In genomic region chrX:7079820-7080429, GRCm38 (mm10) we compare ENCODE assay signal across 25 mouse cellular contexts. TPM values are rescaled to one million over a fixed set of nuclear protein-coding genes. Genes with fewer than 3 reads are reported as not detected.
DNase-seq lines count a peak whose midpoint lies in the region; ATAC-seq and TF ChIP-seq lines count a peak whose summit lies in the region.
"Had no signal": no experiment of that assay in that cellular context is flagged by ENCODE, and none has a peak within 500 bp of the region (broad histone marks: within the 10 kb centered on the region; RNA-seq: fewer than 3 reads in every experiment).

No protein-coding gene starts in this region.

- no peak for TF ChIP-seq CTCF in hindbrain, postnatal 0 days (IDR thresholded peaks at IDR 0.05; ENCODE audit: low read depth)
- TF ChIP-seq CTCF in forebrain, postnatal 0 days (IDR thresholded peaks at IDR 0.05; ENCODE audit: low read depth), result no peak

- H3K27ac ChIP-seq in heart, embryonic 10.5 days, result peak overlapping the region; percentile 22; the same call in 1 of the 2 replicates
- H3K27ac ChIP-seq in hindbrain, postnatal 0 days, result no peak overlapping the region
- no peak overlapping the region for H3K27ac ChIP-seq in hindbrain, embryonic 13.5 days
- H3K27ac ChIP-seq in embryonic facial prominence, embryonic 12.5 days, result no peak overlapping the region
- H3K27ac ChIP-seq in forebrain, postnatal 0 days (ENCODE audit: low read depth, low read length), result no peak overlapping the region
- H3K27ac ChIP-seq: forebrain, embryonic 13.5 days; hindbrain, embryonic 12.5 days; intestine, embryonic 15.5 days; kidney, postnatal 0 days; layer of hippocampus, adult 2 months; liver, embryonic 14.5 days had no signal

- no peak overlapping the region for H3K4me2 ChIP-seq in hindbrain, postnatal 0 days (ENCODE audit: low read depth, low read length)
- H3K4me2 ChIP-seq in hindbrain, embryonic 13.5 days, result no peak overlapping the region
- H3K4me2 ChIP-seq in embryonic facial prominence, embryonic 12.5 days (replicated peaks), result no peak overlapping the region
- no peak overlapping the region for H3K4me2 ChIP-seq in forebrain, postnatal 0 days (ENCODE audit: low read depth)
- H3K4me2 ChIP-seq: forebrain, embryonic 13.5 days; hindbrain, embryonic 12.5 days; intestine, embryonic 15.5 days had no signal

- no peak overlapping the region for H3K9ac ChIP-seq in hindbrain, postnatal 0 days (replicated peaks; ENCODE audit: low read length)
- H3K9ac ChIP-seq in hindbrain, embryonic 13.5 days, result no peak overlapping the region
- H3K9ac ChIP-seq in embryonic facial prominence, embryonic 12.5 days, result no peak overlapping the region
- no peak overlapping the region for H3K9ac ChIP-seq in forebrain, postnatal 0 days
- H3K9ac ChIP-seq: forebrain, embryonic 13.5 days; hindbrain, embryonic 12.5 days; intestine, embryonic 15.5 days; liver, embryonic 14.5 days had no signal

- H3K4me3 ChIP-seq in heart, embryonic 10.5 days, result no peak overlapping the region
- no peak overlapping the region for H3K4me3 ChIP-seq in hindbrain, postnatal 0 days (ENCODE audit: low read length)
- H3K4me3 ChIP-seq in hindbrain, embryonic 13.5 days, result no peak overlapping the region
- no peak overlapping the region for H3K4me3 ChIP-seq in embryonic facial prominence, embryonic 12.5 days
- no peak overlapping the region for H3K4me3 ChIP-seq in forebrain, postnatal 0 days (ENCODE audit: low read depth, low read length)
- H3K4me3 ChIP-seq: forebrain, embryonic 13.5 days; hindbrain, embryonic 12.5 days; intestine, embryonic 15.5 days; layer of hippocampus, adult 2 months had no signal

- ATAC-seq in hindbrain, postnatal 0 days, result no peak
- no peak for ATAC-seq in hindbrain, embryonic 13.5 days (ENCODE audit: low FRiP score)
- ATAC-seq in embryonic facial prominence, embryonic 12.5 days (ENCODE audit: insufficient number of reproducible peaks, insufficient read depth, low FRiP score, low TSS enrichment), result 0 out of 2 replicates have a peak, but pooled peaks have one; percentile 41
- ATAC-seq in forebrain, postnatal 0 days, result no peak
- ATAC-seq: forebrain, embryonic 13.5 days; intestine, embryonic 15.5 days; midbrain, embryonic 16.5 days had no signal

- H3K36me3 ChIP-seq in heart, embryonic 10.5 days, result no peaks in the 10 kb centered on the region
- no peaks in the 10 kb centered on the region for H3K36me3 ChIP-seq in hindbrain, postnatal 0 days (ENCODE audit: insufficient read depth, low read length)
- no peaks in the 10 kb centered on the region for H3K36me3 ChIP-seq in hindbrain, embryonic 13.5 days
- H3K36me3 ChIP-seq in embryonic facial prominence, embryonic 12.5 days, result no peaks in the 10 kb centered on the region
- H3K36me3 ChIP-seq in forebrain, postnatal 0 days (ENCODE audit: insufficient read depth), result no peaks in the 10 kb centered on the region
- H3K36me3 ChIP-seq: hindbrain, embryonic 12.5 days; intestine, embryonic 15.5 days had no signal

- H3K4me1 ChIP-seq in heart, embryonic 10.5 days, result no peaks in the 10 kb centered on the region
- H3K4me1 ChIP-seq in hindbrain, postnatal 0 days (ENCODE audit: insufficient read depth, low read length), result no peaks in the 10 kb centered on the region
- H3K4me1 ChIP-seq in hindbrain, embryonic 13.5 days (replicated peaks), result no peaks in the 10 kb centered on the region
- H3K4me1 ChIP-seq in embryonic facial prominence, embryonic 12.5 days, result no peaks in the 10 kb centered on the region
- no peaks in the 10 kb centered on the region for H3K4me1 ChIP-seq in forebrain, postnatal 0 days (ENCODE audit: insufficient read depth)
- H3K4me1 ChIP-seq: forebrain, embryonic 13.5 days; hindbrain, embryonic 12.5 days; intestine, embryonic 15.5 days had no signal

- no peaks in the 10 kb centered on the region for H3K27me3 ChIP-seq in heart, embryonic 10.5 days (ENCODE audit: insufficient read depth, poor library complexity, severe bottlenecking)
- H3K27me3 ChIP-seq in hindbrain, postnatal 0 days (ENCODE audit: insufficient read depth, low read length), result no peaks in the 10 kb centered on the region
- H3K27me3 ChIP-seq in hindbrain, embryonic 13.5 days, result no peaks in the 10 kb centered on the region
- H3K27me3 ChIP-seq in embryonic facial prominence, embryonic 12.5 days, result no peaks in the 10 kb centered on the region
- no peaks in the 10 kb centered on the region for H3K27me3 ChIP-seq in forebrain, postnatal 0 days (ENCODE audit: insufficient read depth, low read length)
- H3K27me3 ChIP-seq: forebrain, embryonic 13.5 days; hindbrain, embryonic 12.5 days; intestine, embryonic 15.5 days had no signal

- 29% methylated on average over 6 of the region's 6 CpGs for WGBS in heart, embryonic 10.5 days
- 77% methylated on average over 6 of the region's 6 CpGs for WGBS in hindbrain, postnatal 0 days
- WGBS in hindbrain, embryonic 13.5 days, result 80% methylated on average over 6 of the region's 6 CpGs
- WGBS in embryonic facial prominence, embryonic 12.5 days, result 48% methylated on average over 6 of the region's 6 CpGs
- WGBS in forebrain, postnatal 0 days, result 83% methylated on average over 6 of the region's 6 CpGs

- DNase-seq in heart, embryonic 10.5 days (ENCODE audit: low spot score), result peak; percentile 74
- no peak for DNase-seq in heart, adult 9 months (ENCODE audit: low spot score in 2 of 2)
- peak; percentile 27 for DNase-seq in hindbrain, postnatal 0 days (ENCODE audit: low spot score)
- peak; percentile 50 for DNase-seq in yolk sac, embryonic 10.5 days (ENCODE audit: low spot score)
- no peak for DNase-seq in thymus, postnatal 14 days
- DNase-seq in forebrain, postnatal 0 days, result no peak
- DNase-seq: cerebellum, adult 18-20 months; gastrocnemius, postnatal 36 days; left cerebral cortex, postnatal 4 days had no signal

- no peaks in the 10 kb centered on the region for H3K9me3 ChIP-seq in heart, embryonic 10.5 days
- H3K9me3 ChIP-seq in hindbrain, postnatal 0 days (ENCODE audit: low read length), result 0 out of 2 replicates have a peak, but pooled peaks cover 2% of the 10 kb centered on the region
- H3K9me3 ChIP-seq in hindbrain, embryonic 13.5 days, result no peaks in the 10 kb centered on the region
- H3K9me3 ChIP-seq in embryonic facial prominence, embryonic 12.5 days, result no peaks in the 10 kb centered on the region
- no peaks in the 10 kb centered on the region for H3K9me3 ChIP-seq in forebrain, postnatal 0 days (ENCODE audit: low read length)
- H3K9me3 ChIP-seq: forebrain, embryonic 13.5 days; hindbrain, embryonic 12.5 days; intestine, embryonic 15.5 days had no signal

RNA-seq across cellular contexts. Expression of gene Akap4, which starts 12.6 kb away (rescaled TPM):
- polyA plus RNA-seq in heart, embryonic 10.5 days (2016; fragmentation: Nextera tagmentation; extraction: Ambion mirVana), result not detected in 2 replicates
- not detected in 2 replicates for total RNA-seq in hindbrain, postnatal 0 days (2014; rRNA removed)
- not detected in 2 replicates for polyA plus RNA-seq in hindbrain, postnatal 0 days (2015; fragmentation: Nextera tagmentation; extraction: Ambion mirVana)
- not detected in 2 replicates for polyA plus RNA-seq in hindbrain, embryonic 13.5 days (2015; fragmentation: Nextera tagmentation; extraction: Ambion mirVana)
- not detected in 2 replicates for polyA plus RNA-seq in embryonic facial prominence, embryonic 12.5 days (2016; fragmentation: Nextera tagmentation; extraction: Ambion mirVana)
- not detected in 2 replicates for total RNA-seq in forebrain, postnatal 0 days (2014; rRNA removed)
- polyA plus RNA-seq in forebrain, postnatal 0 days (2015; fragmentation: Nextera tagmentation; extraction: Ambion mirVana), result not detected in 2 replicates
- total RNA-seq: adrenal gland, adult 18-20 months; gastrocnemius, postnatal 36 days; layer of hippocampus, adult 2 months; left cerebral cortex, adult 18-20 months; left cerebral cortex, postnatal 4 days; MEL had no signal
- polyA plus RNA-seq: forebrain, embryonic 13.5 days; hindbrain, embryonic 12.5 days; intestine, embryonic 15.5 days; kidney, postnatal 0 days; liver, embryonic 14.5 days; lung, embryonic 16.5 days; midbrain, embryonic 16.5 days; neural tube, embryonic 11.5 days; stomach, embryonic 14.5 days had no signal

RNA-seq across cellular contexts. Expression of gene Ccnb3, which starts 38.5 kb away (rescaled TPM):
- polyA plus RNA-seq in heart, embryonic 10.5 days (2016; fragmentation: Nextera tagmentation; extraction: Ambion mirVana), result 0.08 and 0.44 TPM in 2 replicates
- total RNA-seq in hindbrain, postnatal 0 days (2014; rRNA removed), result not detected in 2 replicates
- not detected in 2 replicates for polyA plus RNA-seq in hindbrain, postnatal 0 days (2015; fragmentation: Nextera tagmentation; extraction: Ambion mirVana)
- not detected in 2 replicates for polyA plus RNA-seq in hindbrain, embryonic 13.5 days (2015; fragmentation: Nextera tagmentation; extraction: Ambion mirVana)
- 0.32 and 0.52 TPM in 2 replicates for polyA plus RNA-seq in embryonic facial prominence, embryonic 12.5 days (2016; fragmentation: Nextera tagmentation; extraction: Ambion mirVana)
- total RNA-seq in forebrain, postnatal 0 days (2014; rRNA removed), result not detected in 2 replicates
- polyA plus RNA-seq in forebrain, postnatal 0 days (2015; fragmentation: Nextera tagmentation; extraction: Ambion mirVana), result not detected in 2 replicates
- total RNA-seq: adrenal gland, adult 18-20 months; layer of hippocampus, adult 2 months; left cerebral cortex, adult 18-20 months; left cerebral cortex, postnatal 4 days; MEL had no signal
- polyA plus RNA-seq: forebrain, embryonic 13.5 days; hindbrain, embryonic 12.5 days; kidney, postnatal 0 days; lung, embryonic 16.5 days; midbrain, embryonic 16.5 days; neural tube, embryonic 11.5 days; stomach, embryonic 14.5 days; thymus, postnatal 0 days had no signal

Comparison
In these comparisons a context has a peak if more than half of its experiments do, and no peak if none do; other contexts are left out.
1. DNase-seq: peak in heart, embryonic 10.5 days (single experiment), hindbrain, postnatal 0 days (single experiment) and yolk sac, embryonic 10.5 days (single experiment); none in heart, adult 9 months (0 of 2), thymus, postnatal 14 days (single experiment) and forebrain, postnatal 0 days (single experiment).